Mouse (Mus musculus) bone marrow, adult 2 months (tissue): ENCODE measurements around the gene Mief1.

Experiments used
- CTCF ChIP-seq: fragments of 200-500 bp; IDR thresholded peaks from 2 replicates; pipeline ENCODE4 v1.5.1; 2011; ENCODE audit warnings: low read length, control low read depth; ENCODE audit not compliant: control insufficient read depth, insufficient read depth
- POLR2A ChIP-seq: fragments of 200-500 bp; IDR thresholded peaks from 2 replicates; pipeline ENCODE4 v1.6.1; 2011; ENCODE audit warnings: low read depth, mild to moderate bottlenecking, control low read depth, low read length, borderline replicate concordance; ENCODE audit not compliant: control insufficient read depth

- no peak for TF ChIP-seq POLR2A
- TF ChIP-seq CTCF, result no peak
Measured at GRCm38 (mm10) chr15:80216480-80216820, 17.4 kb upstream of the Mief1 start.
